Mouse (Mus musculus) liver, embryonic 12.5 days (tissue): ENCODE measurements around the gene Il10. TPM values are rescaled to one million over a fixed set of nuclear protein-coding genes. Genes with fewer than 3 reads are reported as not detected.

Source experiments
- ATAC-seq: fragments of 200-750 bp; cut with Nextera tagmentation; 2 replicates; pipeline ENCODE4 v1.8.0; 2017; ENCODE audit warnings: moderate number of reproducible peaks, mild to moderate bottlenecking, moderate library complexity
- H3K27ac ChIP-seq: fragments of 300-500 bp; sonication (generic); 2 replicates; pipeline ENCODE4 v1.5.1; 2016; ENCODE audit warnings: mild to moderate bottlenecking
- H3K27me3 ChIP-seq: fragments of 300-500 bp; sonication (generic); replicated peaks from 2 replicates; pipeline ENCODE4 v1.6.1; 2016; ENCODE audit warnings: mild to moderate bottlenecking, moderate library complexity
- H3K36me3 ChIP-seq: fragments of 300-500 bp; sonication (generic); 2 replicates; pipeline ENCODE4 v1.6.1; 2016; ENCODE audit warnings: mild to moderate bottlenecking, moderate library complexity
- H3K4me1 ChIP-seq: fragments of 300-500 bp; sonication (generic); 2 replicates; pipeline ENCODE4 v1.6.1; 2016
- H3K4me2 ChIP-seq: fragments of 300-500 bp; sonication (generic); 2 replicates; pipeline ENCODE4 v1.6.1; 2016; ENCODE audit warnings: mild to moderate bottlenecking, moderate library complexity
- H3K4me3 ChIP-seq: fragments of 300-500 bp; sonication (generic); 2 replicates; pipeline ENCODE4 v1.5.1; 2016; ENCODE audit warnings: mild to moderate bottlenecking, moderate library complexity
- H3K9ac ChIP-seq: fragments of 300-500 bp; sonication (generic); 2 replicates; pipeline ENCODE4 v1.6.1; 2016; ENCODE audit warnings: mild to moderate bottlenecking, moderate library complexity
- H3K9me3 ChIP-seq: fragments of 300-500 bp; sonication (generic); replicated peaks from 2 replicates; pipeline ENCODE4 v1.6.1; 2016; ENCODE audit warnings: mild to moderate bottlenecking, moderate library complexity
- WGBS: fragments of 180-500 bp; shearing (Covaris S2); methylation state at CpG from one replicate; pipeline ENCODE4 v1.1.7; 2016; ENCODE audit not compliant: insufficient replicate concordance; 5-methylcytosine and 5-hydroxymethylcytosine counted together
- polyA plus RNA-seq: library from polyadenylated mRNA; unstranded; fragments of >200 nt; fragmentation: Nextera tagmentation; extraction: Ambion mirVana; gene quantifications from 2 replicates; pipeline ENCODE4 v1.2.1, GENCODE M21; 2016

Gene Il10
- polyA plus RNA-seq, 1 experiment from 2014 or later: not detected

GRCm38 (mm10) chr1:131053656-131054055 is 34.0 kb downstream of the Il10 start:
- no peaks in the 10 kb centered on the region for H3K9me3 ChIP-seq
- H3K36me3 ChIP-seq: peaks cover 46% of the 10 kb centered on the region
- no peak overlapping the region for H3K4me3 ChIP-seq
- 62% methylated on average over 4 of the region's 4 CpGs for WGBS
- H3K4me1 ChIP-seq: 0 out of 2 replicates have a peak, but pooled peaks cover 7% of the 10 kb centered on the region
- H3K9ac ChIP-seq: no peak overlapping the region
- no peak overlapping the region for H3K27ac ChIP-seq
- no peak for ATAC-seq
- no peaks in the 10 kb centered on the region for H3K27me3 ChIP-seq
- H3K4me2 ChIP-seq: no peak overlapping the region

- Histone ChIP-seq H3K9me3 (no peaks in the 10 kb centered on the region), H3K4me1 (peaks cover 13% of the 10 kb centered on the region), H3K9ac (no peak overlapping the region), H3K27ac (no peak overlapping the region), H3K27me3 (no peaks in the 10 kb centered on the region), H3K4me3 (no peak overlapping the region), H3K4me2 (no peak overlapping the region), H3K36me3 (peaks cover 46% of the 10 kb centered on the region)
- no peak for ATAC-seq
- 75% methylated on average over 4 of the region's 4 CpGs for WGBS
These were observed 34.6 kb downstream of the Il10 start for GRCm38 (mm10) chr1:131054251-131054650.

GRCm38 (mm10) chr1:131058431-131058830 is 38.8 kb downstream of the Il10 start:
- WGBS: 72% methylated on average over 7 of the region's 7 CpGs
- Histone ChIP-seq H3K4me3 (no peak overlapping the region), H3K9me3 (no peaks in the 10 kb centered on the region), H3K4me2 (no peak overlapping the region), H3K9ac (no peak overlapping the region), H3K27ac (no peak overlapping the region), H3K27me3 (no peaks in the 10 kb centered on the region), H3K36me3 (peaks cover 46% of the 10 kb centered on the region), H3K4me1 (peaks cover 54% of the 10 kb centered on the region)
- ATAC-seq: no peak

GRCm38 (mm10) chr1:131059411-131059810 is 39.8 kb downstream of the Il10 start:
- Histone ChIP-seq H3K9ac (no peak overlapping the region), H3K27ac (no peak overlapping the region), H3K4me1 (peaks cover 61% of the 10 kb centered on the region), H3K9me3 (no peaks in the 10 kb centered on the region), H3K36me3 (peaks cover 37% of the 10 kb centered on the region), H3K27me3 (no peaks in the 10 kb centered on the region), H3K4me2 (no peak overlapping the region), H3K4me3 (no peak overlapping the region)
- ATAC-seq: no peak
- 55% methylated on average over 1 of the region's 1 CpGs for WGBS

- Histone ChIP-seq H3K27me3 (no peaks in the 10 kb centered on the region), H3K9me3 (no peaks in the 10 kb centered on the region), H3K36me3 (peaks cover 33% of the 10 kb centered on the region), H3K4me2 (no peak overlapping the region; the same call in 1 of the 2 replicates), H3K27ac (no peak overlapping the region), H3K4me1 (peaks cover 65% of the 10 kb centered on the region), H3K9ac (no peak overlapping the region), H3K4me3 (no peak overlapping the region)
- ATAC-seq: no peak
- 82% methylated on average over 5 of the region's 5 CpGs for WGBS
These were observed 40.2 kb downstream of the Il10 start for GRCm38 (mm10) chr1:131059841-131060240.

- peaks cover 68% of the 10 kb centered on the region for H3K4me1 ChIP-seq
- H3K27me3 ChIP-seq: no peaks in the 10 kb centered on the region
- H3K4me3 ChIP-seq: peak overlapping the region; percentile 26
These were observed 40.9 kb downstream of the Il10 start for GRCm38 (mm10) chr1:131060290-131061253.

GRCm38 (mm10) chr1:131061740-131062254 is 42.2 kb downstream of the Il10 start:
- Histone ChIP-seq H3K4me1 (peaks cover 70% of the 10 kb centered on the region), H3K4me2 (no peak overlapping the region), H3K4me3 (no peak overlapping the region), H3K27ac (no peak overlapping the region), H3K36me3 (peaks cover 14% of the 10 kb centered on the region), H3K27me3 (no peaks in the 10 kb centered on the region), H3K9ac (no peak overlapping the region), H3K9me3 (no peaks in the 10 kb centered on the region)
- no peak for ATAC-seq
- WGBS: 61% methylated on average over 7 of the region's 7 CpGs

More at GRCm38 (mm10) chr1:131060290-131061253, 40.9 kb downstream of the Il10 start:
- no peaks in the 10 kb centered on the region for H3K9me3 ChIP-seq
- peaks cover 25% of the 10 kb centered on the region for H3K36me3 ChIP-seq
- peak overlapping the region; percentile 23; the same call in 1 of the 2 replicates for H3K9ac ChIP-seq
- peak overlapping the region; percentile 37 for H3K27ac ChIP-seq
- WGBS: 41% methylated on average over 13 of the region's 13 CpGs
- peak; percentile 73 for ATAC-seq
- peak overlapping the region; percentile 64 for H3K4me2 ChIP-seq

- no peak overlapping the region for H3K9ac ChIP-seq
- H3K27ac ChIP-seq: no peak overlapping the region
- peaks cover 80% of the 10 kb centered on the region for H3K4me1 ChIP-seq
- ATAC-seq: no peak
- 72% methylated on average over 6 of the region's 6 CpGs for WGBS
- H3K27me3 ChIP-seq: no peaks in the 10 kb centered on the region
- H3K9me3 ChIP-seq: no peaks in the 10 kb centered on the region
- H3K36me3 ChIP-seq: peaks cover 6% of the 10 kb centered on the region
- no peak overlapping the region for H3K4me3 ChIP-seq
- no peak overlapping the region for H3K4me2 ChIP-seq
These were observed 43.2 kb downstream of the Il10 start for GRCm38 (mm10) chr1:131062821-131063220.

- no peak overlapping the region for H3K4me3 ChIP-seq
- ATAC-seq: peak; percentile 44
- peaks cover 84% of the 10 kb centered on the region for H3K4me1 ChIP-seq
These were observed 44.6 kb downstream of the Il10 start for GRCm38 (mm10) chr1:131064202-131064601.

GRCm38 (mm10) chr1:131068011-131068727 is 48.5 kb downstream of the Il10 start:
- peak overlapping the region; percentile 56 for H3K4me2 ChIP-seq
- H3K27me3 ChIP-seq: no peaks in the 10 kb centered on the region
- WGBS: 29% methylated on average over 10 of the region's 10 CpGs
- no peaks in the 10 kb centered on the region for H3K9me3 ChIP-seq
- H3K4me1 ChIP-seq: peaks cover 66% of the 10 kb centered on the region
- H3K27ac ChIP-seq: peak overlapping the region; percentile 77
- H3K9ac ChIP-seq: peak overlapping the region; percentile 3; the same call in 1 of the 2 replicates
- 0 out of 2 replicates have a peak, but pooled peaks cover 4% of the 10 kb centered on the region for H3K36me3 ChIP-seq
- peak; percentile 98 for ATAC-seq
- peak overlapping the region; percentile 24 for H3K4me3 ChIP-seq

More at GRCm38 (mm10) chr1:131064202-131064601, 44.6 kb downstream of the Il10 start:
- Histone ChIP-seq H3K9me3 (no peaks in the 10 kb centered on the region), H3K9ac (no peak overlapping the region), H3K4me2 (no peak overlapping the region), H3K27ac (peak overlapping the region; percentile 23; the same call in 1 of the 2 replicates), H3K27me3 (no peaks in the 10 kb centered on the region), H3K36me3 (0 out of 2 replicates have a peak, but pooled peaks cover 4% of the 10 kb centered on the region)
- WGBS: 35% methylated on average over 6 of the region's 6 CpGs

GRCm38 (mm10) chr1:131069010-131069409 is 49.4 kb downstream of the Il10 start:
- peak overlapping the region; percentile 56 for H3K4me2 ChIP-seq
- H3K36me3 ChIP-seq: 0 out of 2 replicates have a peak, but pooled peaks cover 4% of the 10 kb centered on the region
- no peak overlapping the region for H3K4me3 ChIP-seq
- 77% methylated on average over 7 of the region's 7 CpGs for WGBS
- ATAC-seq: no peak
- H3K9me3 ChIP-seq: no peaks in the 10 kb centered on the region
- no peaks in the 10 kb centered on the region for H3K27me3 ChIP-seq
- peaks cover 66% of the 10 kb centered on the region for H3K4me1 ChIP-seq
- H3K9ac ChIP-seq: peak overlapping the region; percentile 3; the same call in 1 of the 2 replicates
- H3K27ac ChIP-seq: no peak overlapping the region
